Mouse (Mus musculus): Measurements from ENCODE around the gene Zfhx3.

- no peak for TF ChIP-seq POLR2A (IDR thresholded peaks at IDR 0.05; ENCODE audit: borderline replicate concordance, control insufficient read depth, low read depth, low read length)
- no peak for TF ChIP-seq CTCF (IDR thresholded peaks at IDR 0.05; ENCODE audit: control insufficient read depth, insufficient read depth, low read length)
Observed at GRCm38 (mm10) chr8:108188044-108188443, 245.6 kb downstream of the Zfhx3 start.
